Mouse (Mus musculus) kidney, postnatal 10 days (tissue): ENCODE data around the gene Mucl2.
"Not testable (repeated sequence)": the region's sequence is repeated elsewhere in the genome, so short reads cannot be mapped to it uniquely, and the experiment has no call there.

Experiments used
- DNase-seq: peaks from one replicate; pipeline ENCODE4 v3.0.0; 2021; ENCODE audit warnings: mixed read lengths

The Mucl2 gene

GRCm38 (mm10) chr15:103899212-103899611, at the start of gene Mucl2:
Gene Mucl2 (minus strand): TSS chr15:103899312.
- DNase-seq, result no peak

GRCm38 (mm10) chr15:103913061-103913460, 13.9 kb upstream of the Mucl2 start:
- DNase-seq, result not testable (repeated sequence)
